Mouse (Mus musculus): ENCODE measurements around the gene Exoc3l4. TPM values are rescaled to one million over a fixed set of nuclear protein-coding genes. Genes with fewer than 3 reads are reported as not detected.

The Exoc3l4 gene
- polyA plus RNA-seq, 1 experiment: 6.1 TPM

- H3K4me3 ChIP-seq (ENCODE audit: low read depth, low read length): no peak overlapping the region
- H3K9me3 ChIP-seq (replicated peaks; ENCODE audit: control insufficient read depth, insufficient read depth, low read length, poor library complexity, severe bottlenecking): 0 out of 2 replicates have a peak, but pooled peaks cover 3% of the 10 kb centered on the region
- no peaks in the 10 kb centered on the region for H3K36me3 ChIP-seq (ENCODE audit: control insufficient read depth, insufficient read depth, low read length, poor library complexity, severe bottlenecking)
- TF ChIP-seq POLR2A (IDR thresholded peaks at IDR 0.05; ENCODE audit: insufficient read depth, low read length) (no peak), CTCF (IDR thresholded peaks at IDR 0.05; ENCODE audit: low read depth, low read length) (no peak), EP300 (IDR thresholded peaks at IDR 0.05; ENCODE audit: insufficient read depth, low read depth, low read length) (no peak)
- H3K4me1 ChIP-seq (ENCODE audit: control insufficient read depth, insufficient read depth, low read length): peaks cover 7% of the 10 kb centered on the region
- no peak overlapping the region for H3K9ac ChIP-seq (ENCODE audit: low read depth, poor library complexity, severe bottlenecking)
- no peaks in the 10 kb centered on the region for H3K27me3 ChIP-seq (ENCODE audit: control insufficient read depth, insufficient read depth, low read length, poor library complexity, severe bottlenecking)
- H3K27ac ChIP-seq (ENCODE audit: insufficient read depth, low read length): no peak overlapping the region
Observed at GRCm38 (mm10) chr12:111436170-111436569, 19.4 kb downstream of the Exoc3l4 start.

DNA sequence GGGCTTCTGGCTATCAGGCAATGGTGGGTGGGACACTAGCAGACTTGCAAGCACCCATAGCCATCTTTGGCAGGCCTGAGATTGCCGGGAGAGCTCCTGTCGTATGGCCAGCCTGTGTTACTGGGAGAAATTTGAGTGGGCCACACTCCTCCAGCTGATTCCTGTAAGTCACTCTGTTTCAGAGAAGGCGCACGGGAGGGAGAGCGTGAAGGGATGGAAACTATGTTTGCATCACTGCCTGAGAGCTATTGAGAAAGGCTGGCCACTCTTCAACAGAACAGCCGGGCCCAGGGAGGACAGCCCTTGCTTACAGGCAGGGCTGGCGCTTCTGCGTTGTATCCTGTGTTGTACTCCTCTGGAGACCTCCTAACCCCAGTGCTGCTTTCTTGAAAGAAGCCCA lies 19.8 kb downstream of the Exoc3l4 start:
- no peak for TF ChIP-seq EP300 (IDR thresholded peaks at IDR 0.05; ENCODE audit: insufficient read depth, low read depth, low read length)
- TF ChIP-seq POLR2A (IDR thresholded peaks at IDR 0.05; ENCODE audit: insufficient read depth, low read length): no peak
- no peak for TF ChIP-seq CTCF (IDR thresholded peaks at IDR 0.05; ENCODE audit: low read depth, low read length)
- no peaks in the 10 kb centered on the region for H3K27me3 ChIP-seq (ENCODE audit: control insufficient read depth, insufficient read depth, low read length, poor library complexity, severe bottlenecking)

GRCm38 (mm10) chr12:111437222-111437900 lies 20.5 kb downstream of the Exoc3l4 start:
- H3K36me3 ChIP-seq (ENCODE audit: control insufficient read depth, insufficient read depth, low read length, poor library complexity, severe bottlenecking): no peaks in the 10 kb centered on the region
- TF ChIP-seq POLR2A (IDR thresholded peaks at IDR 0.05; ENCODE audit: insufficient read depth, low read length) (no peak), CTCF (IDR thresholded peaks at IDR 0.05; ENCODE audit: low read depth, low read length) (no peak), EP300 (IDR thresholded peaks at IDR 0.05; ENCODE audit: insufficient read depth, low read depth, low read length) (no peak)
- no peak overlapping the region for H3K27ac ChIP-seq (ENCODE audit: insufficient read depth, low read length)
- 0 out of 2 replicates have a peak, but pooled peaks cover 3% of the 10 kb centered on the region for H3K9me3 ChIP-seq (replicated peaks; ENCODE audit: control insufficient read depth, insufficient read depth, low read length, poor library complexity, severe bottlenecking)
- H3K4me1 ChIP-seq (ENCODE audit: control insufficient read depth, insufficient read depth, low read length): peaks cover 4% of the 10 kb centered on the region
- no peaks in the 10 kb centered on the region for H3K27me3 ChIP-seq (ENCODE audit: control insufficient read depth, insufficient read depth, low read length, poor library complexity, severe bottlenecking)
- no peak overlapping the region for H3K4me3 ChIP-seq (ENCODE audit: low read depth, low read length)
- no peak overlapping the region for H3K9ac ChIP-seq (ENCODE audit: low read depth, poor library complexity, severe bottlenecking)

More for the DNA sequence above, 19.8 kb downstream of the Exoc3l4 start:
- Histone ChIP-seq H3K36me3 (ENCODE audit: control insufficient read depth, insufficient read depth, low read length, poor library complexity, severe bottlenecking) (no peaks in the 10 kb centered on the region), H3K9ac (ENCODE audit: low read depth, poor library complexity, severe bottlenecking) (no peak overlapping the region), H3K9me3 (replicated peaks; ENCODE audit: control insufficient read depth, insufficient read depth, low read length, poor library complexity, severe bottlenecking) (0 out of 2 replicates have a peak, but pooled peaks cover 3% of the 10 kb centered on the region), H3K4me3 (ENCODE audit: low read depth, low read length) (no peak overlapping the region), H3K27ac (ENCODE audit: insufficient read depth, low read length) (no peak overlapping the region), H3K4me1 (ENCODE audit: control insufficient read depth, insufficient read depth, low read length) (peaks cover 4% of the 10 kb centered on the region)

DNA sequence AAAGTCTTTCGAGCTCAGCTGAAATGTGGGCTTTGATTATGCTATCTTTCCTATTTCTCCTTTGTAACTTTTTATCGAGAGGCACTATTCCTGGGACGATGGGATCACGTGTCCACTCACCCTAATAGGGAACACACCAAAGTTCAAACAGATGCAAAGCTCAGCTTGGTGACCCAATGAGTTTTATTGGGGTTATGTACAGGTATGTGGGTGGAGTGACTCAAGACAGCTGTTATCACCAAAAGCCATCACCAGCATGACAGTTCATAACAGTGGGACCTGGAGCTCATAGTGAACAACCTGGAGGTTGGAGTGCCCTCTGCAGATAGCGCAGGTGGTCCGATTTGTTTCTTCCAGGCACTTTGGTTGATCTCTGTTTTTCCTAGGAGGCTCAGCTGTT lies 22.0 kb downstream of the Exoc3l4 start:
- Histone ChIP-seq H3K27ac (ENCODE audit: insufficient read depth, low read length) (no peak overlapping the region), H3K27me3 (ENCODE audit: control insufficient read depth, insufficient read depth, low read length, poor library complexity, severe bottlenecking) (no peaks in the 10 kb centered on the region; the same call in 1 of the 2 replicates), H3K9ac (ENCODE audit: low read depth, poor library complexity, severe bottlenecking) (no peak overlapping the region), H3K4me3 (ENCODE audit: low read depth, low read length) (no peak overlapping the region), H3K9me3 (replicated peaks; ENCODE audit: control insufficient read depth, insufficient read depth, low read length, poor library complexity, severe bottlenecking) (0 out of 2 replicates have a peak, but pooled peaks cover 3% of the 10 kb centered on the region), H3K36me3 (ENCODE audit: control insufficient read depth, insufficient read depth, low read length, poor library complexity, severe bottlenecking) (no peaks in the 10 kb centered on the region), H3K4me1 (ENCODE audit: control insufficient read depth, insufficient read depth, low read length) (no peaks in the 10 kb centered on the region)
- TF ChIP-seq POLR2A (IDR thresholded peaks at IDR 0.05; ENCODE audit: insufficient read depth, low read length) (no peak), EP300 (IDR thresholded peaks at IDR 0.05; ENCODE audit: insufficient read depth, low read depth, low read length) (no peak), CTCF (IDR thresholded peaks at IDR 0.05; ENCODE audit: low read depth, low read length) (no peak)

DNA sequence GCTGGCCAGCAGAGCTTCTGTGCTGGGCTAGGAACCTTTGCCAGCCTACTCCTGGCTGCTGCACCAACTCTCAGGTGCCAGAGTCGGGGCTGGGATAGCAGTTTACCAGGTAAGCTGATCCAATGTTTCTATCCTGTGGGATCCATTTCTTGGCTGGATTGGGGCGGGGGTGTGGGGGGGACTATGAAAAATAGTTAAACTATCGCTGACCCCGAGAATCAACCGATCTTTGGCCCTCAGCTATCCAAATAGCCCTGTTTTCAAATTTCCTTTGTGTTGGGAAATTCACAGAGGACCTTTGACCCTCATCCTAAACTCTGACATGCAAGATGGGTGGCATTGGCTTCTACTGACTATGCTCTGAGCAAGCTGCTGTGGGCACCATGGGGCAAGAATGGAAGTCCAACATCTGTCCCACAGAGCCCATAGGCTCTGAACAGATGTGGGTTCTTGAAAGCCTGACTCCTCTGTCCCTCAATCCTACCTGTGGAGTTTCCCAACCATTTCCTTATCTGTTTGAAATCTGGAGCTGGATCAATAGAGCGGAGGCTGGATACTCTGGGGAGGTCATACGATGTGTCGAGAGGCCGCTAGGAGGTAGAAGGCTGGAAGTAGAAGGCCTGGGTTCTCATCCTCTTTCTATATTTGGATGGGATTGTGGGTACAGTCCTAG lies 24.0 kb downstream of the Exoc3l4 start:
- TF ChIP-seq CTCF (IDR thresholded peaks at IDR 0.05; ENCODE audit: low read depth, low read length) (no peak), POLR2A (IDR thresholded peaks at IDR 0.05; ENCODE audit: insufficient read depth, low read length) (no peak), EP300 (IDR thresholded peaks at IDR 0.05; ENCODE audit: insufficient read depth, low read depth, low read length) (no peak)
- Histone ChIP-seq H3K27ac (ENCODE audit: insufficient read depth, low read length) (no peak overlapping the region), H3K36me3 (ENCODE audit: control insufficient read depth, insufficient read depth, low read length, poor library complexity, severe bottlenecking) (no peaks in the 10 kb centered on the region), H3K9ac (ENCODE audit: low read depth, poor library complexity, severe bottlenecking) (no peak overlapping the region), H3K4me3 (ENCODE audit: low read depth, low read length) (no peak overlapping the region), H3K9me3 (replicated peaks; ENCODE audit: control insufficient read depth, insufficient read depth, low read length, poor library complexity, severe bottlenecking) (0 out of 2 replicates have a peak, but pooled peaks cover 3% of the 10 kb centered on the region), H3K4me1 (ENCODE audit: control insufficient read depth, insufficient read depth, low read length) (no peaks in the 10 kb centered on the region), H3K27me3 (ENCODE audit: control insufficient read depth, insufficient read depth, low read length, poor library complexity, severe bottlenecking) (no peaks in the 10 kb centered on the region; the same call in 1 of the 2 replicates)

- Histone ChIP-seq H3K9me3 (replicated peaks; ENCODE audit: control insufficient read depth, insufficient read depth, low read length, poor library complexity, severe bottlenecking) (0 out of 2 replicates have a peak, but pooled peaks cover 3% of the 10 kb centered on the region), H3K27me3 (ENCODE audit: control insufficient read depth, insufficient read depth, low read length, poor library complexity, severe bottlenecking) (no peaks in the 10 kb centered on the region; the same call in 1 of the 2 replicates), H3K9ac (ENCODE audit: low read depth, poor library complexity, severe bottlenecking) (no peak overlapping the region), H3K27ac (ENCODE audit: insufficient read depth, low read length) (no peak overlapping the region), H3K36me3 (ENCODE audit: control insufficient read depth, insufficient read depth, low read length, poor library complexity, severe bottlenecking) (no peaks in the 10 kb centered on the region), H3K4me3 (ENCODE audit: low read depth, low read length) (no peak overlapping the region), H3K4me1 (ENCODE audit: control insufficient read depth, insufficient read depth, low read length) (no peaks in the 10 kb centered on the region)
- no peak for TF ChIP-seq POLR2A (IDR thresholded peaks at IDR 0.05; ENCODE audit: insufficient read depth, low read length)
- no peak for TF ChIP-seq EP300 (IDR thresholded peaks at IDR 0.05; ENCODE audit: insufficient read depth, low read depth, low read length)
- TF ChIP-seq CTCF (IDR thresholded peaks at IDR 0.05; ENCODE audit: low read depth, low read length): no peak
Observed at GRCm38 (mm10) chr12:111441523-111441922, 24.7 kb downstream of the Exoc3l4 start.
